Mouse (Mus musculus) forebrain, embryonic 11.5 days (tissue): ENCODE results near the gene Vmn1r18. TPM values are rescaled to one million over a fixed set of nuclear protein-coding genes. Genes with fewer than 3 reads are reported as not detected.
"Not testable (repeated sequence)": the region's sequence is repeated elsewhere in the genome, so short reads cannot be mapped to it uniquely, and the experiment has no call there.

Source experiments
- ATAC-seq: fragments of 200-750 bp; cut with Nextera tagmentation; replicated peaks from 2 replicates; pipeline ENCODE4 v1.8.0; 2017; ENCODE audit warnings: moderate TSS enrichment; ENCODE audit not compliant: low FRiP score
- DNase-seq: peaks from one replicate; pipeline ENCODE4 v3.0.0-alpha.2; 2017; ENCODE audit warnings: low spot score
- H3K27ac ChIP-seq: fragments of 300-500 bp; sonication (generic); 2 replicates; pipeline ENCODE4 v1.5.1; 2014; ENCODE audit warnings: low read depth, low read length
- H3K27me3 ChIP-seq: fragments of 300-500 bp; sonication (generic); 2 replicates; pipeline ENCODE4 v1.6.1; 2014; ENCODE audit warnings: mild to moderate bottlenecking, low read length, mixed read lengths; ENCODE audit not compliant: control insufficient read depth, insufficient read depth
- H3K36me3 ChIP-seq: fragments of 300-500 bp; sonication (generic); 2 replicates; pipeline ENCODE4 v1.6.1; 2014; ENCODE audit warnings: mild to moderate bottlenecking, low read length, moderate library complexity, mixed read lengths; ENCODE audit not compliant: control insufficient read depth, insufficient read depth
- H3K4me1 ChIP-seq: fragments of 300-500 bp; sonication (generic); replicated peaks from 2 replicates; pipeline ENCODE4 v1.6.1; 2014; ENCODE audit warnings: low read length, mixed read lengths; ENCODE audit not compliant: control insufficient read depth, insufficient read depth
- H3K4me2 ChIP-seq: fragments of 300-500 bp; sonication (generic); 2 replicates; pipeline ENCODE4 v1.6.1; 2014; ENCODE audit warnings: low read depth, mild to moderate bottlenecking, low read length, moderate library complexity, mixed read lengths; ENCODE audit not compliant: severe bottlenecking
- H3K4me3 ChIP-seq: fragments of 300-500 bp; sonication (generic); 2 replicates; pipeline ENCODE4 v1.5.1; 2014; ENCODE audit warnings: low read depth, low read length
- H3K9ac ChIP-seq: fragments of 300-500 bp; sonication (generic); 2 replicates; pipeline ENCODE4 v1.6.1; 2014; ENCODE audit warnings: low read length
- H3K9me3 ChIP-seq: fragments of 300-500 bp; sonication (generic); 2 replicates; pipeline ENCODE4 v1.6.1; 2016; ENCODE audit warnings: low read length, mixed read lengths; ENCODE audit not compliant: control insufficient read depth
- WGBS: fragments of 180-500 bp; shearing (Covaris S2); extraction: QIAGEN DNeasy Blood & Tissue Kit; methylation state at CpG from one replicate; pipeline ENCODE4 v1.1.7; 2014; 5-methylcytosine and 5-hydroxymethylcytosine counted together
- polyA plus RNA-seq: library from polyadenylated mRNA; unstranded; fragments of >200 nt; fragmentation: Nextera tagmentation; extraction: Ambion mirVana; gene quantifications from 2 replicates; pipeline ENCODE4 v1.2.1, GENCODE M21; 2014

Vmn1r18 gene
- not detected in 2 replicates for polyA plus RNA-seq

DNA sequence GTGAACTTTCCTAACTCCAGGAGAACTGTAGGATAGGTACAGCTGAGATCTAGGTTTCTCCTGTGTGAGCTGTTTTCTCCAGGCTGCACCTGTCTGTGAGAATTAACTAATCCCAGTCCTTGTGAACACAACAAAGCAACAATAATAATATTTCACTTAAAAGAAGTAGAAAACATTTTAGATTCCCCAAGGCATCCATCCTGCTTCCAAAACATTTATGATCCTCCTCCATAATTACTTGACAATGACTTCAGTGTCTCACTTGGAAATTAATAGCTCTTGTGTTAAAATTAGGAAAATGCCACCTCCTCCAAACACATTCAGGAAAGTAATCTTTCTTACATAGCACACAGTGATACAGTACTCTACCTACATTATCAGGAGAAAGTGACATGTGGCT, at the start of gene Vmn1r18:
Vmn1r18 (minus strand) TSS at position 101 of the 400 bp plus-strand sequence.
- H3K4me3 ChIP-seq = no peak within 1 kb of the TSS
- ATAC-seq = no peak
- DNase-seq = no peak
- H3K4me1 ChIP-seq = no peaks in the 10 kb centered on the region
- H3K9ac ChIP-seq = no peak within 1 kb of the TSS
- no peak within 1 kb of the TSS for H3K27ac ChIP-seq
- no peaks in the 10 kb centered on the region for H3K36me3 ChIP-seq
- H3K4me2 ChIP-seq = no peak within 1 kb of the TSS
- no peaks in the 10 kb centered on the region for H3K27me3 ChIP-seq
- no peaks in the 10 kb centered on the region for H3K9me3 ChIP-seq

GRCm38 (mm10) chr6:57431196-57431595, 35.6 kb upstream of the Vmn1r18 start:
- WGBS = 80% methylated on average over 1 of the region's 1 CpGs
- no peak overlapping the region for H3K27ac ChIP-seq
- no peak overlapping the region for H3K4me3 ChIP-seq
- ATAC-seq = no peak
- no peak for DNase-seq
- no peaks in the 10 kb centered on the region for H3K4me1 ChIP-seq
- H3K9me3 ChIP-seq = no peaks in the 10 kb centered on the region
- H3K36me3 ChIP-seq = no peaks in the 10 kb centered on the region
- H3K27me3 ChIP-seq = no peaks in the 10 kb centered on the region
- no peak overlapping the region for H3K4me2 ChIP-seq
- no peak overlapping the region for H3K9ac ChIP-seq

GRCm38 (mm10) chr6:57428630-57429029, 33.0 kb upstream of the Vmn1r18 start, which contains the start of gene Vmn1r20:
Vmn1r20 (plus strand) TSS chr6:57428930.
- no peaks in the 10 kb centered on the region for H3K36me3 ChIP-seq
- no peaks in the 10 kb centered on the region for H3K27me3 ChIP-seq
- H3K27ac ChIP-seq = no peak within 1 kb of the TSS
- 70% methylated on average over 1 of the region's 1 CpGs for WGBS
- H3K9ac ChIP-seq = no peak within 1 kb of the TSS
- no peaks in the 10 kb centered on the region for H3K9me3 ChIP-seq
- H3K4me3 ChIP-seq = no peak within 1 kb of the TSS
- ATAC-seq (no peak), DNase-seq (no peak)
- H3K4me2 ChIP-seq = no peak within 1 kb of the TSS
- no peaks in the 10 kb centered on the region for H3K4me1 ChIP-seq

GRCm38 (mm10) chr6:57403480-57403879, 7.9 kb upstream of the Vmn1r18 start, which contains the start of gene Vmn1r19:
Vmn1r19 (plus strand) TSS chr6:57403780.
- ATAC-seq, H3K27ac ChIP-seq: not testable (repeated sequence)

GRCm38 (mm10) chr6:57367496-57367895, 28.1 kb downstream of the Vmn1r18 start:
- Histone ChIP-seq H3K4me2 (no peak overlapping the region), H3K27me3 (no peaks in the 10 kb centered on the region), H3K9ac (no peak overlapping the region), H3K27ac (no peak overlapping the region), H3K9me3 (no peaks in the 10 kb centered on the region), H3K4me3 (no peak overlapping the region), H3K36me3 (no peaks in the 10 kb centered on the region), H3K4me1 (no peaks in the 10 kb centered on the region)
- DNase-seq (no peak), ATAC-seq (no peak)
- WGBS = 89% methylated on average over 1 of the region's 1 CpGs

More at GRCm38 (mm10) chr6:57403480-57403879, 7.9 kb upstream of the Vmn1r18 start, which contains the start of gene Vmn1r19:
- not testable (repeated sequence) for H3K4me1 ChIP-seq, H3K4me3 ChIP-seq, DNase-seq, H3K4me2 ChIP-seq, H3K27me3 ChIP-seq, H3K36me3 ChIP-seq, H3K9ac ChIP-seq, H3K9me3 ChIP-seq
- 76% methylated on average over 3 of the region's 3 CpGs for WGBS

DNA sequence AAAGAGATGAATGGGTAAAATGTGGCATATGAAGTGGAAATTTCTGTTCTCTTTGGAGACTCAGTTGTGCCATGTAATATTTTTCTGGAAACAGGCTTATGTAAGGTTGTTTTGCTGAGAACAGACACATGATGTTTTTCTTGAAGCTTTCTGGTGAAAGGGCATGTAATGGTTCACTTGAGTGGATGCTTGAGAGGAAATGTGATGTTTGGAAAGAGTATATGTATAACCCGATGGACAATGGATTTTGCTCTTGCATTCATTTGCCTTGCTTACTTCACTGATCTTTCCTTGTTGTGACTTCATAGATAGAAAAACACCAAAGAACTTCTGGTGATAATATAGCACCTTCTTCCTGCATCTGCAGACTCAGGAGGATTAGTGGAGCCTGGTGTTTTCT, 29.7 kb downstream of the Vmn1r18 start:
- not testable (repeated sequence) for H3K4me1 ChIP-seq, H3K27me3 ChIP-seq, DNase-seq, H3K9me3 ChIP-seq, ATAC-seq, H3K36me3 ChIP-seq, H3K27ac ChIP-seq, H3K4me3 ChIP-seq, H3K4me2 ChIP-seq, H3K9ac ChIP-seq
- WGBS = 93% methylated on average over 1 of the region's 1 CpGs

DNA sequence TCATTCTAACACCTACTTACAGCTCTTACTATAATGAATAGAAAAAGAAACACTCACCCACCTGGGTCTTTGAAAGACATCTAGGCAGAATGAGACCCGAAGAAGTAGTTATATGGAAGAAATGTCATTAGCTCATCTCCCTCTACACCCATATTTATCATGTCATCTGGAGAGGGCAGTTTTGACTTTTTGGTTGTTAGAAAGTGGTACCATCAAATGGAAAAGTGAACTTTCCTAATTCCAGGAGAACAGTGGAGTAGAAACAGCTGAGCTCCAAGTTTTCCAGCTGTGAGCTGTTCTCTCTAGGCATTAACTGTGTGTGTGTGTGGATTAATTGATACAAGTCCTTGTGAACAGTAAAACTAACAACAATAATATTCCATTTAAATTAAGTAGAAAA, 32.0 kb downstream of the Vmn1r18 start, which contains the start of gene Vmn1r17:
Vmn1r17 (minus strand) TSS at position 101 of the 400 bp plus-strand sequence.
- Histone ChIP-seq H3K9ac (no peak within 1 kb of the TSS), H3K27ac (no peak within 1 kb of the TSS), H3K4me3 (no peak within 1 kb of the TSS), H3K4me1 (no peaks in the 10 kb centered on the region), H3K9me3 (no peaks in the 10 kb centered on the region), H3K27me3 (no peaks in the 10 kb centered on the region), H3K4me2 (no peak within 1 kb of the TSS), H3K36me3 (no peaks in the 10 kb centered on the region)
- DNase-seq (no peak), ATAC-seq (no peak)
- 87% methylated on average over 1 of the region's 1 CpGs for WGBS

GRCm38 (mm10) chr6:57356864-57357263, 38.7 kb downstream of the Vmn1r18 start:
- Histone ChIP-seq H3K27me3 (no peaks in the 10 kb centered on the region), H3K4me3 (no peak overlapping the region), H3K36me3 (no peaks in the 10 kb centered on the region), H3K27ac (no peak overlapping the region), H3K4me1 (no peaks in the 10 kb centered on the region), H3K9me3 (no peaks in the 10 kb centered on the region), H3K4me2 (no peak overlapping the region), H3K9ac (no peak overlapping the region)
- ATAC-seq = no peak
- no peak for DNase-seq
- 85% methylated on average over 2 of the region's 2 CpGs for WGBS

DNA sequence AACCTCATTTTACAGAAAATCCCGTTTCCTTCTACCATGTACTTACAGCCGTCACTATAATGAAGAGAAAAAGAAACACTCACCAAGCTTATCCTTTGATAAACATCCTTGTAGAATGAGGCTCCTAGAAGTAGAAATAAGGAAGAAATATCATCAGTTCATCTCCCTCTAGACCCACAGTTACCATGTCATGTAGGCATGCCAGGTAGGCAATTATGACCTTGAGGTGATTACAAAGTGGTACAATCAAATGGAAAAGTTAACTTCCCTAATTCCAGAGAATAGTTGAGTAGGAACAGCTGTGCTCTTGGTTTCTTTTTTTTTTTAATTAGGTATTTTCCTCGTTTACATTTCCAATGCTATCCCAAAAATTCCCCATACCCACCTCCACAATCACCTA, 66.2 kb downstream of the Vmn1r18 start, which contains the start of gene Vmn1r16:
Vmn1r16 (minus strand) TSS at position 101 of the 400 bp plus-strand sequence.
- H3K9me3 ChIP-seq = no peaks in the 10 kb centered on the region

More for the DNA sequence above, 66.2 kb downstream of the Vmn1r18 start, which contains the start of gene Vmn1r16:
- Histone ChIP-seq H3K4me3 (no peak within 1 kb of the TSS), H3K9ac (no peak within 1 kb of the TSS), H3K27me3 (no peaks in the 10 kb centered on the region), H3K36me3 (no peaks in the 10 kb centered on the region), H3K4me1 (no peaks in the 10 kb centered on the region), H3K4me2 (no peak within 1 kb of the TSS), H3K27ac (no peak within 1 kb of the TSS)
- WGBS = 82% methylated on average over 3 of the region's 3 CpGs
- ATAC-seq = no peak
- DNase-seq = no peak
